In genomic region chr6:125433704-125434447, GRCm38 (mm10) we compare ENCODE assay signal across 9 mouse cellular contexts. TPM values are rescaled to one million over a fixed set of nuclear protein-coding genes. Genes with fewer than 3 reads are reported as not detected.
A peak's percentile ranks its signal among the peaks of the same experiment; 100 is the strongest.
DNase-seq lines count a peak whose midpoint lies in the region; ATAC-seq lines count a peak whose summit lies in the region.
"Had no signal": no experiment of that assay in that cellular context is flagged by ENCODE, and none has a peak within 500 bp of the region (broad histone marks: within the 10 kb centered on the region; RNA-seq: fewer than 3 reads in every experiment).

No protein-coding gene starts in this region.

- DNase-seq in 3T3-L1 (ENCODE audit: low read depth, low spot score) (peak; percentile 75), A20 (ENCODE audit: low read depth, low spot score) (peak; percentile 53), adipocyte (ENCODE audit: low spot score) (peak; percentile 69)
- DNase-seq in cerebellum, adult 11-12 months: no peak
- DNase-seq in right cerebral cortex, postnatal 14 days: no peak
- DNase-seq in cerebellum, adult 9-10 months: no peak
- DNase-seq: embryo, embryonic 11 days; kidney, adult 2 months had no signal

- ATAC-seq in megakaryocyte, adult 5-6 weeks (ENCODE audit: poor library complexity, severe bottlenecking): peak; percentile 53

RNA-seq across cellular contexts. Expression of gene Plekhg6, which starts 53.3 kb away (rescaled TPM):
- not detected in 2 replicates for total RNA-seq in megakaryocyte, adult 5-6 weeks (2015)
- total RNA-seq in megakaryocyte, adult 5-6 weeks (2017): not detected in 2 replicates

Comparison
In these comparisons a context has a peak if more than half of its experiments do, and no peak if none do; other contexts are left out.
1. DNase-seq: peak in 3T3-L1 (single experiment), A20 (single experiment) and adipocyte (single experiment); none in cerebellum, adult 11-12 months (single experiment), right cerebral cortex, postnatal 14 days (single experiment) and cerebellum, adult 9-10 months (single experiment).